Mouse (Mus musculus) ES-Bruce4 (cell line): Measurements from ENCODE around the gene 1700080O16Rik.

Experiments used
- CTCF ChIP-seq: IDR thresholded peaks from one replicate; pipeline ENCODE4 v1.8.1; 2011; ENCODE audit warnings: low read depth, low read length
- POLR2A ChIP-seq: IDR thresholded peaks from one replicate; pipeline ENCODE4 v1.8.1; 2011; ENCODE audit warnings: low read length; ENCODE audit not compliant: insufficient read depth

DNA sequence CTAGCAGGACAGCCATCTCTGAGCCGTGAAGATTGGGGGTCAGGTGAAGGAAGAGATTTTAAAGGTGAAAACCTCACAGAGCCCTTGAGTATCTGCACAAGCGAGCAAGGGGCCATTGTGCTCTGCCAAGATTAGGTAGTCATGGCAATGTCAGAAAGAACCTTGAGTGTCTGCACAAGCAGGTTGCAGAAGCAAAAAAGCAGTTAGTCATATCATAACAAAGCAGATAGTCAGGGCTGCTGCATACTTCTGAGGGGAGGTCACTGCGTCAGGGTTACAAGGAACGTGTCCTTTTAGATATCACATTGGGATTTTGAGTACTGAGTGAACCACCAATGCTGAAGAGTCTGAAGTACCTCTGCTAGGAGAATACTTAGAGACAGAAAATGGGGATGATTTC, 3.8 kb upstream of the 1700080O16Rik start:
- no peak for TF ChIP-seq CTCF
- TF ChIP-seq POLR2A: no peak
